In genomic region chr4:127324296-127324695, GRCm38 (mm10) we compare ENCODE assay signal across 21 mouse cellular contexts. TPM values are rescaled to one million over a fixed set of nuclear protein-coding genes. Genes with fewer than 3 reads are reported as not detected.
DNase-seq lines count a peak whose midpoint lies in the region; ATAC-seq and TF ChIP-seq lines count a peak whose summit lies in the region.
"Had no signal": no experiment of that assay in that cellular context is flagged by ENCODE, and none has a peak within 500 bp of the region (broad histone marks: within the 10 kb centered on the region; RNA-seq: fewer than 3 reads in every experiment).

No protein-coding gene starts in this region.

- 78% methylated on average over 10 of the region's 10 CpGs for whole genome bisulfite sequencing in midbrain, embryonic 12.5 days
- 80% methylated on average over 10 of the region's 10 CpGs for WGBS in midbrain, embryonic 16.5 days

- peaks cover 3% of the 10 kb centered on the region; the same call in 1 of the 2 replicates for H3K4me1 ChIP-seq in midbrain, embryonic 12.5 days
- H3K4me1 ChIP-seq in midbrain, embryonic 16.5 days (ENCODE audit: control insufficient read depth, insufficient read depth, low read length) = no peaks in the 10 kb centered on the region
- peaks cover 7 to 21% of the 10 kb centered on the region in 2 experiments; a peak in 3 of 4 replicates for H3K4me1 ChIP-seq in ES-E14 (ENCODE audit: control insufficient read depth in 2 of 2, insufficient read depth in 2 of 2, low read length in 2 of 2, poor library complexity in 1 of 2)
- H3K4me1 ChIP-seq: heart, embryonic 15.5 days had no signal

- H3K4me3 ChIP-seq in midbrain, embryonic 12.5 days = no peak overlapping the region
- H3K4me3 ChIP-seq in midbrain, embryonic 16.5 days (ENCODE audit: low read depth, low read length) = no peak overlapping the region
- H3K4me3 ChIP-seq in ES-E14 (ENCODE audit: insufficient read depth in 1 of 2, low read depth in 1 of 2, low read length in 2 of 2, poor library complexity in 1 of 2, severe bottlenecking in 1 of 2) = peak overlapping the region in 1 of 2 experiments; percentile 15; a peak in 1 of 4 replicates
- H3K4me3 ChIP-seq: forebrain, embryonic 12.5 days; heart, embryonic 15.5 days; limb, embryonic 12.5 days had no signal

- H3K9ac ChIP-seq in midbrain, embryonic 12.5 days (replicated peaks) = no peak overlapping the region
- no peak overlapping the region for H3K9ac ChIP-seq in midbrain, embryonic 16.5 days (ENCODE audit: low read depth, low read length)
- H3K9ac ChIP-seq in ES-E14 (ENCODE audit: insufficient read depth, low read depth, low read length, poor library complexity, severe bottlenecking) = peak overlapping the region; percentile 51; the same call in 1 of the 2 replicates
- H3K9ac ChIP-seq: forebrain, embryonic 12.5 days; heart, embryonic 15.5 days; limb, embryonic 12.5 days had no signal

- in situ Hi-C loops in ES-E14 (cut with MboI; ENCODE audit: low sequenced_read_pairs in 2 of 2, unreplicated experiment in 2 of 2) = no loop called here

- H3K27ac ChIP-seq in midbrain, embryonic 12.5 days (replicated peaks) = no peak overlapping the region
- no peak overlapping the region for H3K27ac ChIP-seq in midbrain, embryonic 16.5 days (ENCODE audit: low read length)
- H3K27ac ChIP-seq in ES-E14 (ENCODE audit: insufficient read depth, low read depth, low read length, poor library complexity, severe bottlenecking) = no peak overlapping the region
- H3K27ac ChIP-seq: forebrain, embryonic 12.5 days; heart, embryonic 15.5 days; limb, embryonic 12.5 days had no signal

- no peaks in the 10 kb centered on the region for H3K9me3 ChIP-seq in midbrain, embryonic 12.5 days
- no peaks in the 10 kb centered on the region; the same call in 1 of the 2 replicates for H3K9me3 ChIP-seq in midbrain, embryonic 16.5 days (replicated peaks; ENCODE audit: control insufficient read depth, low read length, poor library complexity, severe bottlenecking)
- no peaks in the 10 kb centered on the region for H3K9me3 ChIP-seq in ES-E14 (ENCODE audit: control insufficient read depth, insufficient read depth, low read depth, low read length)
- H3K9me3 ChIP-seq: forebrain, embryonic 12.5 days; heart, embryonic 15.5 days; limb, embryonic 12.5 days had no signal

- ATAC-seq in midbrain, embryonic 12.5 days (ENCODE audit: low FRiP score, low read depth) = 0 out of 2 replicates have a peak, but pooled peaks have one; percentile 16
- ATAC-seq in midbrain, embryonic 16.5 days = no peak
- ATAC-seq: inflammation-experienced regulatory T-cells, adult 6 months had no signal

- no peaks in the 10 kb centered on the region for H3K36me3 ChIP-seq in midbrain, embryonic 12.5 days
- no peaks in the 10 kb centered on the region for H3K36me3 ChIP-seq in midbrain, embryonic 16.5 days (ENCODE audit: control insufficient read depth, insufficient read depth, low read length)
- peaks cover 23% of the 10 kb centered on the region for H3K36me3 ChIP-seq in ES-E14 (ENCODE audit: control insufficient read depth, insufficient read depth, low read length, poor library complexity, severe bottlenecking)
- H3K36me3 ChIP-seq: forebrain, embryonic 12.5 days; heart, embryonic 15.5 days; limb, embryonic 12.5 days had no signal

- DNase-seq in kidney, adult 11 months = peak; percentile 38
- no peak for DNase-seq in kidney, postnatal 4 days
- no peak for DNase-seq in ES-E14 (ENCODE audit: low read depth, low spot score)
- peak; percentile 51 to 71 for DNase-seq in kidney, postnatal 25 days
- no peak for DNase-seq in left cerebral cortex, adult 18-20 months (ENCODE audit: low spot score in 2 of 2)
- DNase-seq in B cell, adult 2 months = no peak
- DNase-seq: adrenal gland, adult 8-10 months had no signal

- H3K27me3 ChIP-seq in midbrain, embryonic 12.5 days = peaks cover 46% of the 10 kb centered on the region
- H3K27me3 ChIP-seq in midbrain, embryonic 16.5 days (ENCODE audit: control insufficient read depth, insufficient read depth, low read depth, low read length) = peaks cover 9% of the 10 kb centered on the region
- H3K27me3 ChIP-seq: Patski had no signal

- H3K4me2 ChIP-seq in midbrain, embryonic 12.5 days (replicated peaks) = no peak overlapping the region
- no peak overlapping the region for H3K4me2 ChIP-seq in midbrain, embryonic 16.5 days (ENCODE audit: low read length)
- H3K4me2 ChIP-seq: forebrain, embryonic 12.5 days; heart, embryonic 15.5 days; limb, embryonic 12.5 days had no signal

TF ChIP-seq in ES-E14, 5 proteins besides CTCF, POLR2A, EP300 and RAD21:
- TF ChIP-seq CHD2 (IDR thresholded peaks at IDR 0.05; ENCODE audit: low read depth, low read length) (no peak), ZNF384 (IDR thresholded peaks at IDR 0.05; ENCODE audit: low read depth, low read length) (no peak), HCFC1 (IDR thresholded peaks at IDR 0.05; ENCODE audit: borderline replicate concordance, insufficient read depth, low read length) (no peak), ZC3H11A (IDR thresholded peaks at IDR 0.05; ENCODE audit: borderline replicate concordance, low read depth, low read length) (no peak), MAFK (IDR thresholded peaks at IDR 0.05; ENCODE audit: insufficient read depth, low read depth, low read length) (no peak)

RNA-seq across cellular contexts. Expression of gene Gjb3, which starts 6.3 kb away (rescaled TPM):
- 0.42 and 0.65 TPM in 2 replicates for polyA plus RNA-seq in midbrain, embryonic 12.5 days (2016; fragmentation: Nextera tagmentation; extraction: Ambion mirVana)
- polyA plus RNA-seq in midbrain, embryonic 16.5 days (2015; fragmentation: Nextera tagmentation; extraction: Ambion mirVana) = 0.11 and 0.55 TPM in 2 replicates
- 80.5 and 158 TPM in 2 replicates for total RNA-seq in ES-E14 (2012; rRNA removed)
- under 1 TPM; 0.35 to 0.37 TPM for total RNA-seq in left cerebral cortex, adult 18-20 months (2021)
- total RNA-seq: adrenal gland, adult 8-10 months; gastrocnemius, postnatal 14 days had no signal

RNA-seq across cellular contexts. Expression of gene Gja4, which starts 10.5 kb away (rescaled TPM):
- polyA plus RNA-seq in midbrain, embryonic 12.5 days (2016; fragmentation: Nextera tagmentation; extraction: Ambion mirVana) = 12.6 and 17.1 TPM in 2 replicates
- polyA plus RNA-seq in midbrain, embryonic 16.5 days (2015; fragmentation: Nextera tagmentation; extraction: Ambion mirVana) = 18.1 and 20.8 TPM in 2 replicates
- total RNA-seq in ES-E14 (2012; rRNA removed) = 2.0 and 3.0 TPM in 2 replicates
- 1 to 10 TPM; 2.2 to 3.2 TPM for total RNA-seq in left cerebral cortex, adult 18-20 months (2021)
- total RNA-seq: common myeloid progenitor, adult 5-6 weeks; hematopoietic stem cell, adult 5-6 weeks; megakaryocyte progenitor cell, adult 5-6 weeks had no signal

RNA-seq across cellular contexts. Expression of gene Gjb4, which starts 29.6 kb away (rescaled TPM):
- not detected in 2 replicates for polyA plus RNA-seq in midbrain, embryonic 12.5 days (2016; fragmentation: Nextera tagmentation; extraction: Ambion mirVana)
- 0.13 and 0.14 TPM in 2 replicates for polyA plus RNA-seq in midbrain, embryonic 16.5 days (2015; fragmentation: Nextera tagmentation; extraction: Ambion mirVana)
- total RNA-seq in ES-E14 (2012; rRNA removed) = 1.6 and 4.5 TPM in 2 replicates
- total RNA-seq in left cerebral cortex, adult 18-20 months (2021) = not detected
- total RNA-seq: adrenal gland, adult 8-10 months; common myeloid progenitor, adult 5-6 weeks; gastrocnemius, postnatal 14 days; heart, adult 8-10 months; hematopoietic stem cell, adult 5-6 weeks; layer of hippocampus, postnatal 10 days; megakaryocyte progenitor cell, adult 5-6 weeks had no signal
- polyA plus RNA-seq: forebrain, embryonic 12.5 days; heart, embryonic 15.5 days; inflammation-experienced regulatory T-cells, adult 6 months; limb, embryonic 12.5 days; midbrain, embryonic 14.5 days had no signal

RNA-seq across cellular contexts. Expression of gene Gjb5, which starts 33.7 kb away (rescaled TPM):
- 0.17 TPM in 2 replicates for polyA plus RNA-seq in midbrain, embryonic 12.5 days (2016; fragmentation: Nextera tagmentation; extraction: Ambion mirVana)
- 0.18 TPM in 1 of 2 replicates, not detected in the other for polyA plus RNA-seq in midbrain, embryonic 16.5 days (2015; fragmentation: Nextera tagmentation; extraction: Ambion mirVana)
- total RNA-seq in ES-E14 (2012; rRNA removed) = 27.1 and 60.6 TPM in 2 replicates
- not detected for total RNA-seq in left cerebral cortex, adult 18-20 months (2021)
- total RNA-seq: common myeloid progenitor, adult 5-6 weeks; hematopoietic stem cell, adult 5-6 weeks; layer of hippocampus, postnatal 10 days; megakaryocyte progenitor cell, adult 5-6 weeks had no signal
- polyA plus RNA-seq: forebrain, embryonic 12.5 days; inflammation-experienced regulatory T-cells, adult 6 months; midbrain, embryonic 14.5 days had no signal

Comparison
In these comparisons a context has a peak if more than half of its experiments do, and no peak if none do; other contexts are left out.
1. DNase-seq: peak in kidney, adult 11 months (single experiment) and kidney, postnatal 25 days (2 of 2); none in kidney, postnatal 4 days (0 of 2), ES-E14 (single experiment), left cerebral cortex, adult 18-20 months (0 of 2) and B cell, adult 2 months (0 of 2).
2. RNA of gene Gjb3, which starts 6.3 kb away (total RNA-seq): 80.5 to 158 TPM in ES-E14; 0.35 to 0.37 TPM in left cerebral cortex, adult 18-20 months; every median in the first group is over 10 times any median in the second.